Mouse (Mus musculus) neural tube, embryonic 13.5 days (tissue): ENCODE results near the gene Ugt1a2. TPM values are rescaled to one million over a fixed set of nuclear protein-coding genes. Genes with fewer than 3 reads are reported as not detected.
"Not testable (repeated sequence)": the region's sequence is repeated elsewhere in the genome, so short reads cannot be mapped to it uniquely, and the experiment has no call there.

Experiments used
- ATAC-seq: fragments of 200-750 bp; cut with Nextera tagmentation; 2 replicates; pipeline ENCODE4 v1.8.0; 2017; ENCODE audit warnings: low read depth, mild to moderate bottlenecking, moderate TSS enrichment, moderate library complexity
- H3K27ac ChIP-seq: fragments of 300-500 bp; sonication (generic); replicated peaks from 2 replicates; pipeline ENCODE4 v1.5.1; 2015; ENCODE audit warnings: moderate library complexity, mild to moderate bottlenecking, inconsistent platforms
- H3K27me3 ChIP-seq: fragments of 300-500 bp; sonication (generic); 2 replicates; pipeline ENCODE4 v1.6.1; 2015; ENCODE audit warnings: mild to moderate bottlenecking, inconsistent platforms
- H3K36me3 ChIP-seq: fragments of 300-500 bp; sonication (generic); 2 replicates; pipeline ENCODE4 v1.6.1; 2015; ENCODE audit warnings: mild to moderate bottlenecking, inconsistent platforms
- H3K4me1 ChIP-seq: fragments of 300-500 bp; sonication (generic); replicated peaks from 2 replicates; pipeline ENCODE4 v1.6.1; 2015; ENCODE audit warnings: inconsistent platforms
- H3K4me2 ChIP-seq: fragments of 300-500 bp; sonication (generic); 2 replicates; pipeline ENCODE4 v1.6.1; 2015; ENCODE audit warnings: inconsistent platforms, mild to moderate bottlenecking, moderate library complexity
- H3K4me3 ChIP-seq: fragments of 300-500 bp; sonication (generic); 2 replicates; pipeline ENCODE4 v1.5.1; 2015; ENCODE audit warnings: mild to moderate bottlenecking, inconsistent platforms
- H3K9ac ChIP-seq: fragments of 300-500 bp; sonication (generic); 2 replicates; pipeline ENCODE4 v1.6.1; 2015; ENCODE audit warnings: moderate library complexity, mild to moderate bottlenecking, inconsistent platforms
- H3K9me3 ChIP-seq: fragments of 300-500 bp; sonication (generic); 2 replicates; pipeline ENCODE4 v1.6.1; 2016; ENCODE audit warnings: inconsistent platforms
- WGBS: fragments of 180-500 bp; shearing (Covaris S2); methylation state at CpG from one replicate; pipeline ENCODE4 v1.1.7; 2015; 5-methylcytosine and 5-hydroxymethylcytosine counted together
- polyA plus RNA-seq: library from polyadenylated mRNA; unstranded; fragments of >200 nt; fragmentation: Nextera tagmentation; extraction: Ambion mirVana; gene quantifications from 2 replicates; pipeline ENCODE4 v1.2.1, GENCODE M21; 2015

Ugt1a2 gene
- polyA plus RNA-seq, 1 experiment from 2014 or later = not detected

DNA sequence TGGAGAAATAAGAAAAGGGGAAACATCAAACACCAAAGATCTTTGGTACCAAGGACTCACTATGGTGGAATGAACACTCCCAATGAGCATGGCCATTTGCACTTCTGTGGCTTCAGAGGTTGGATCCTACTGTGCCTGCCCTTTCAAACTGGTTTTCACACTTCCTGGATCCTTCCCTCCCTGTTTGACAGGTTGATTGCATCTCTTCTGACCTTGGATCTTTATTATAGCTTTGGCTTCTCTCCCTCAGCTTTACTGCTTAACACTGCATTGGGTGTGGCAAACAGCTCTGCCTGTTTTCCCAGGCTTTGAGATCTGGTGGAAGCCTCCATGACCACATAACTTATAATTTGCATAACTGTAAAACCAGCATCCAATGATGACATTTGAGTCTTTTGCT, 19.9 kb downstream of the Ugt1a2 start:
- Histone ChIP-seq H3K4me3 (no peak overlapping the region), H3K9ac (no peak overlapping the region), H3K9me3 (peaks cover 28% of the 10 kb centered on the region), H3K36me3 (no peaks in the 10 kb centered on the region), H3K4me2 (no peak overlapping the region), H3K4me1 (no peaks in the 10 kb centered on the region), H3K27ac (no peak overlapping the region), H3K27me3 (no peaks in the 10 kb centered on the region)
- no peak for ATAC-seq

DNA sequence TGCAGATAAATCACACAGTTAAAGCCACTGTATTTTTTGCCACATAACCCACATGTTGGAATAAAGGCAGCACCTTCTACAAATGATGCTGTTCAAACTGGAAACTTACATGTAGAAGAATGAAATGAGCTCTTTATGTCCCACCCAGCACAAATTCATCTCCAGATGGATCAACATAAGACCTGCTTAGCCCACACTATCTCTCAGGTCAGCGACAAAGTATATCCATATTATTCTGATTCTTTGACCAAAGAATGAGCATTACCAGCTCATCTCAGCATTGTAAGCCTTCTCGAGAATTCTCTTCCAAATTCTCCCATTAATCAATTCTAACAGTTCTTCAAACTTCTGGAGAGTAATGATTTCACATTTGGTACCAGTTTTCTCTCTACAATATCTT, 21.8 kb downstream of the Ugt1a2 start:
- WGBS = 54% methylated on average over 2 of the region's 2 CpGs
- no peaks in the 10 kb centered on the region for H3K36me3 ChIP-seq
- no peak overlapping the region for H3K4me3 ChIP-seq
- H3K27ac ChIP-seq = no peak overlapping the region
- ATAC-seq = no peak
- peaks cover 30% of the 10 kb centered on the region for H3K9me3 ChIP-seq
- H3K4me2 ChIP-seq = no peak overlapping the region
- no peak overlapping the region for H3K9ac ChIP-seq
- no peaks in the 10 kb centered on the region for H3K27me3 ChIP-seq
- H3K4me1 ChIP-seq = no peaks in the 10 kb centered on the region

DNA sequence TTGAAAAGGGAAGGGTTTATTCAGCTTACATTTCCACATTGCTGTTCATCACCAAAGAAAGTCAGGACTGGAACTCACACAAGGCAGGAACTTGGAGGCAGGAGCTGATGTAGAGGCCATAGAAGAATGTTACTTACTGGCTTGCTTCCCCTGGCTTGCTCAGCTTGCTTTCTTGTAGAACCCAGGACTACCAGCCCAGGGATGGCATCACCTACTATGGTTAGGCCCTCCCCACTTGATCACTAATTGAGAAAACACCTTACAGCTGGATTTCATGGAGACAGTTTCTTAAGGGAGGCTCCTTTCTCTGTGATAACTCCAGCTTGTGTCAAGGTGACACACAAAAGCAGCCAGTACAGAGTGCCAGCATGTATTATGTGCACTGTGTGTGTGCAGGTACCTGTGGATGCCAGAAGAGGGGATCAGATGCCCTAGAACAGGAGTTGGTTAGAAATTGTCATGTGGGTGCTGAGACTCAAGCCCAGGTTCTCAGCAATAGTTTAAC, 22.7 kb downstream of the Ugt1a2 start:
- H3K27ac ChIP-seq, H3K4me1 ChIP-seq, H3K4me3 ChIP-seq, H3K9ac ChIP-seq, ATAC-seq, H3K4me2 ChIP-seq, H3K27me3 ChIP-seq, H3K36me3 ChIP-seq: not testable (repeated sequence)
- H3K9me3 ChIP-seq = peaks cover 33% of the 10 kb centered on the region

DNA sequence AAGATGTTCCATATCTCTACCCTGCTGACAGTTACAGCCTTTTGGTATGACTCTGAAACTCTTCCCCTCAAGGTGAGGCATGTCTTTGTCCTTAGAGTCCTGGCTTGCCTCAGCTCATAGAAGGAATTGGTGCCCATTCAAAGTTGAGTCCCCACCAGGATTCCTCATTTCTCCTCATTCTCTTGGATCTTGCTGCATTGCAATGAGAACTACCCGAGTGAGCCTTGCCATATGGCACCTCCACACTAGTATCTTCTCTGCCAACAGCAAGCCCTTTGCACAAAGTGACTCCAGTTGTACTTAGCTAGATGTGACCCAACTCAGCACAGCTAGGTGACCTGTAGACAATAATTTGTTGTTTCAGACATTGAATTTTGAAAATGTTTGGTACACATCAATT, 23.2 kb downstream of the Ugt1a2 start:
- Histone ChIP-seq H3K4me2 (no peak overlapping the region), H3K9me3 (peaks cover 39% of the 10 kb centered on the region), H3K27ac (no peak overlapping the region), H3K4me3 (no peak overlapping the region), H3K36me3 (no peaks in the 10 kb centered on the region), H3K27me3 (no peaks in the 10 kb centered on the region), H3K9ac (no peak overlapping the region), H3K4me1 (no peaks in the 10 kb centered on the region)
- 61% methylated on average over 1 of the region's 1 CpGs for WGBS
- no peak for ATAC-seq

DNA sequence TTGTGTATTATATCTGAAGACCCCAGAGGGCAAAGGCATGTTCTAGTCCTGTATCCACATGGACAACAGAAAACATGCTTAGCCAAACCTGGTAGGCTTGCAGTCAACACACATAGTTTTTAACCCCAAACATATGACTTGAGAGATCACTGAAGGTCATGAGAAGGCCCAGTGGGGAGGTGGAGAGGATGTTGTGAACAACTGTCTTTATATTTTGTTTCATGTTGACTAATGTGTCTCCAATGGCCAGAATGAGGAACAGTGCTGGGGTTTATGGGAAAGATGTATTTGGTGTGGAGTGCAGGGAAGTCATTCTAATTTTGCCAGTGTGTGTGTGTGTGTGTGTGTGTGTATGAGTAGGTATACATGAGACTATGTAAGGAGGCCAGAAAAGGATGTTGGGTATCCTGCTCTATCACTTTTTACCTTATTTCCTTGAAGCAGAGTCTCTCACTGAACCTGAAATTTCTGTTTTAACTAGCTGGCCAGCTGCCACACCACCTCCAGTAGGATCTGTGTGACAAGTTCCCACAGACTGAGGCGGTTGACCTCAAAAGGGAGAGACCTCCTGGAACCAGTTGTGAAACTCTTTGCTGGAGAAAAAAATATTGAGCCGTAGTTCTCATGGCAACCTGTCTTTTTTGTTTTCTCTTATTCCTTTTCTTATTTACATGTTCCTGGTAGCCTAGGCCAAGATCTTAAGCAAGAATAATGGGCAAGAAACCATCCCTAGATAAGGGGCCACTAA, 23.8 kb downstream of the Ugt1a2 start:
- H3K36me3 ChIP-seq = no peaks in the 10 kb centered on the region

DNA sequence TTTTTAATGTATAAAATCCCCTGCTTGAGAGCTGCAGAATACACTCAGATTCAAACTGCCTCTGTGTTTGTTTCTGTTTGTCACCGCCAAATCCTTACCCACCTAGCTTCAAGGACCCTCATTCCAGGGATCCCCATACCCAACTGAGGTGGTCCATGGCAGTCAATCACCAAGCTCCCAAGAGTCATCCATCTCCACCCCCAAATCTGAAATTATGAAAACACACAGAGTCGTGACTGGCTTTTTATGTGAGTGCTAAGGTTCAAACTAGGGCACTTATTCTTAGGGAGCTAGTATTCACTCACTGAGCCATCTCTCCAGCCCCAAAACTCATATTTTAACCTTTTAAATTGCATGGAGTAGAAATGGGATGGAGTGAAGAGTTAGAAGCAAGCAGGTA, 24.9 kb downstream of the Ugt1a2 start:
- H3K4me2 ChIP-seq, H3K4me3 ChIP-seq, H3K36me3 ChIP-seq, H3K4me1 ChIP-seq, H3K27ac ChIP-seq, H3K27me3 ChIP-seq, ATAC-seq, H3K9ac ChIP-seq: not testable (repeated sequence)
- H3K9me3 ChIP-seq = peaks cover 56% of the 10 kb centered on the region
- 42% methylated on average over 2 of the region's 2 CpGs for WGBS

More for the DNA sequence above, 23.8 kb downstream of the Ugt1a2 start:
- no peak overlapping the region for H3K9ac ChIP-seq
- WGBS = 68% methylated on average over 2 of the region's 2 CpGs
- no peak overlapping the region for H3K4me3 ChIP-seq
- no peaks in the 10 kb centered on the region for H3K27me3 ChIP-seq
- ATAC-seq = no peak
- H3K9me3 ChIP-seq = peaks cover 45% of the 10 kb centered on the region
- no peak overlapping the region for H3K27ac ChIP-seq
- H3K4me2 ChIP-seq = no peak overlapping the region
- no peaks in the 10 kb centered on the region for H3K4me1 ChIP-seq

DNA sequence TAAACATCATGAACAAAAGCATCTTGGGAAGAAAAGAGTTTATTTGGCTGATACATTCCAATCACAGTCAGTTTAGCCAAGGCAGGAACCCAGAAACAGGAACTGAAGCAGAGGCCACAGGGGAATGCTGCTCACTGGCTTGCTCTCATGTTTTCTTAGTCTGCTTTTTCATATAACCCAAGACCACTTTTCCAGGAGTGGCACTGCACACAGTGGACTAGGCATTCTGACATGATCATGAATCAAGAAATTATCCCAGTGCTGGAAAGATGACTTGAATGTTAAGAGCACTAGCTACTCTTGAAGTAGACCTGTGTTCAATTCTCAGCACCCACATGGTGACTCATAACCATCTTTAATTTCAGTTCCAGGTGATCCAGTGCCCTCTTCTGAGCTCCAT, 25.3 kb downstream of the Ugt1a2 start:
- Histone ChIP-seq H3K27ac (no peak overlapping the region), H3K36me3 (no peaks in the 10 kb centered on the region), H3K9me3 (peaks cover 60% of the 10 kb centered on the region), H3K9ac (no peak overlapping the region), H3K4me3 (no peak overlapping the region), H3K4me2 (no peak overlapping the region), H3K4me1 (no peaks in the 10 kb centered on the region), H3K27me3 (no peaks in the 10 kb centered on the region)
- ATAC-seq = no peak

DNA sequence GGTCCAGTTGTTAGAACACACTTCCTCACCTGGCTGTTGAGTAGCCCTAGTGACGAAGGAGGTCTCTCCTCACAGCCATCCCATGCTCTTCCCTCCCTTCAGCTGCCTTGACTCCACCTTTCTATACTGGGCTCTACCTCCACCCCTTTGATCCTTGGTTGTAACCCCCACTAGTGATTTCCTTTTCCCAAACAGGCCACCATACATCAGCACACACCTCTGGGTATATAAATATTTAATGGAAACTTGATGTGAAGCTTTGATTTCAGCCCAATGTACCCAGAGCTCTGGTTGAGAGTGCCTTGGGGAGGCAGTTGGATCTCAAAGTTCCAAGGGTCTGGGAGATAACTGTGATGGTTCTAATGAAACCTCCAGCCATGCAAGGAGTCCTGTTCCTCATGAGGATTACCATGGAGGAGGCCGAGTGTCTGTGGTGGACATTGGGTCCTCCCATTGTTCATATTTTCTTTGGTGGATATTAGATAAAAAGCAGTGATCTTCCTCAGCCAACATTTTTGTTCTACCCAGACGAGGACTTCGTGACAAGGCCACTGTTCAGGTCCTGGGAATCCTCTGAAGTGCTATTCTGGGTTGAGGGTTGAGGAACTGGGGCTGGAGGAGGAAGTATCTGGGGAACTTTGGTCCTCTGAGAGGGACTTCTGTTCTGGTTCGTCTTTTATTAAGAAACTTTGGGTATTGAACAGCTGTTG, 26.4 kb downstream of the Ugt1a2 start, which contains the start of gene Mroh2a:
Mroh2a (plus strand) TSS at position 317 of the 710 bp plus-strand sequence.
- Histone ChIP-seq H3K4me2 (no peak within 1 kb of the TSS), H3K27me3 (no peaks in the 10 kb centered on the region), H3K36me3 (no peaks in the 10 kb centered on the region), H3K4me3 (no peak within 1 kb of the TSS), H3K9ac (no peak within 1 kb of the TSS), H3K9me3 (peaks cover 71% of the 10 kb centered on the region), H3K27ac (no peak within 1 kb of the TSS), H3K4me1 (no peaks in the 10 kb centered on the region)
- ATAC-seq = no peak
- WGBS = 55% methylated on average over 5 of the region's 5 CpGs

DNA sequence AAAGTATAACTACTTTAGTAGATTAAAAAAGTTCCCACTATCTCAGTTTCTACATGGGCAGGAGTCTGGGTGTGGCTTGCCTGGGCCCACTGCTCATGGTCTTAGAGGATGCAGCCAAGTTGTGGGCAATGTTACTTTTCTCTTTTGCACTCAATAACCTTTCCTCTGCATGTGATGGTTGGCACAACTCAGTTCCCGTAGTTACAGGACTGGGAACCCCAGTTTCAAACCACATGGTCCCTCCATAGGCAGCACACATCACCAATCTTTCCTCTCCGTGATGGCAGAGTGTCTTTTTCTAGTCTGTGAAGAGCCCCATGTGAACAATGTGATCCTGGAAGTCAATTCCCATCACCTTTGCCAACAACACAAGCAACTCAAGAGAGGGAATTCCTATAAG, 27.1 kb downstream of the Ugt1a2 start:
- H3K4me3 ChIP-seq = no peak overlapping the region
- H3K27ac ChIP-seq = no peak overlapping the region
- H3K27me3 ChIP-seq = no peaks in the 10 kb centered on the region
- H3K4me1 ChIP-seq = no peaks in the 10 kb centered on the region
- H3K9ac ChIP-seq = no peak overlapping the region
- 57% methylated on average over 2 of the region's 2 CpGs for WGBS
- no peak overlapping the region for H3K4me2 ChIP-seq
- ATAC-seq = no peak
- H3K36me3 ChIP-seq = no peaks in the 10 kb centered on the region
- peaks cover 73% of the 10 kb centered on the region for H3K9me3 ChIP-seq

DNA sequence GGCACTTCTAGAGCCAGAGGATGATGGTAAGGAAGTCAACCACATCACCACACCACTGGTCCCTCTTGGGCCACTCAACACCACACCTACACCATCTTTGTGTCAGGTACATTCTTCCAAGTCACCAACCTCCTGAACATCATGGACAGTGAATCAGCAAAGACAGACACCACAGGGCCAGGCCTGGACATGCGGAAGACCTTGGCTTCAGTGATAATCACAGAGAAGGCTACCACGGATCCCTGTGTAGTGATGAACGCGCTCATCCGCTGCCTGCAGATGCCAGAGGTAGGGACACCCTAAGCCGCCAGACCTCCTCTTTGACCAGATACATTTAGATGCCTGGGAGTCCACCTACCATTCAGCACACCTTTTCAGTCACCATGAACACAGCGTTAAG, 27.7 kb downstream of the Ugt1a2 start:
- H3K36me3 ChIP-seq = no peaks in the 10 kb centered on the region
- WGBS = 70% methylated on average over 7 of the region's 7 CpGs
- no peak overlapping the region for H3K4me3 ChIP-seq
- no peaks in the 10 kb centered on the region for H3K4me1 ChIP-seq
- no peak overlapping the region for H3K9ac ChIP-seq
- H3K9me3 ChIP-seq = peaks cover 79% of the 10 kb centered on the region
- no peaks in the 10 kb centered on the region for H3K27me3 ChIP-seq
- no peak overlapping the region for H3K4me2 ChIP-seq
- no peak overlapping the region for H3K27ac ChIP-seq
- no peak for ATAC-seq

DNA sequence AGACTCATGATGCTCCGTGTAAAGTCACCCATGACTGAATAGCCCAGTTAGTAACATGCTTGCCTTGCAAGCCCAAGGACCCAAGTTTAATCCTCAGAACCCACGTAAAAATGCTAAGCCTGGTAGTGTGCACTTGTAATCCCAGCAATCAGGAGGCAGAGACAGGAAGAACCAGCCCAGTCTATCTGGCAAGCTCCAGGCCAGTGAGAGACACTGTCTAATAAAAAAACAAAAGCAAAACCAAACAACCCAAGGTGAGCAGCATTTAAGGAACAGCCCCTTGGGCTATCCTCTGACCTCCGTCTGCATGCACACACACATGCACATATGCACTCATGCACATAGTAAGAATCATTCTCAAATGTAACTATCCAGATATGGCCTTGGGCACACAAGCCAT, 29.2 kb downstream of the Ugt1a2 start:
- H3K4me3 ChIP-seq = no peak overlapping the region
- H3K27me3 ChIP-seq = no peaks in the 10 kb centered on the region
- H3K36me3 ChIP-seq = no peaks in the 10 kb centered on the region
- ATAC-seq = no peak
- H3K9me3 ChIP-seq = peaks cover 93% of the 10 kb centered on the region
- no peak overlapping the region for H3K27ac ChIP-seq
- no peak overlapping the region for H3K4me2 ChIP-seq
- no peaks in the 10 kb centered on the region for H3K4me1 ChIP-seq
- no peak overlapping the region for H3K9ac ChIP-seq
- 82% methylated on average over 3 of the region's 3 CpGs for WGBS

DNA sequence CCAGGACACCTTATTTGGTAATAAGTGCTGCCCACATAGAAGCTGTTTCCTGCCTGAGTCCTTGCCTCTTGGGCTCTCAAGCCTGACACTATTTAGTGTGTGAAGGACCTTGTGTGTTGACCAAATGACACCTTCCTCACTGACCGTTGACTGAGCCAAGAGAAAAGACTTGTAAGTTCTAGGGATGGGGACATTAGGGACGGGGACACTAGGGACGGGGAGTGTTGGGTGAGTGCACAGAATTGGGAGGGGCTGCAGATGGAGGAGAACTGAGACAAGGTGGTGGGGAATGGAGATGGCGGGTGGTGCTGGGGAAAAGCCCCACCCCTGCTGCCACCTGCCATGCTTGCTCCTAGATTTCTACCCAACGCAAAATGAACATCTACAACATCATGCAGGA, 29.6 kb downstream of the Ugt1a2 start:
- no peak for ATAC-seq
- 87% methylated on average over 5 of the region's 5 CpGs for WGBS
- no peak overlapping the region for H3K4me3 ChIP-seq

More for the DNA sequence above, 29.6 kb downstream of the Ugt1a2 start:
- Histone ChIP-seq H3K27ac (no peak overlapping the region), H3K4me1 (no peaks in the 10 kb centered on the region), H3K36me3 (no peaks in the 10 kb centered on the region), H3K4me2 (no peak overlapping the region), H3K9ac (no peak overlapping the region), H3K27me3 (no peaks in the 10 kb centered on the region), H3K9me3 (peaks cover 98% of the 10 kb centered on the region)
